Mouse (Mus musculus) neural tube, embryonic 15.5 days (tissue): ENCODE data around the gene Olfml2a. TPM values are rescaled to one million over a fixed set of nuclear protein-coding genes. Genes with fewer than 3 reads are reported as not detected.

Experiments used
- ATAC-seq: fragments of 200-750 bp; cut with Nextera tagmentation; 2 replicates; pipeline ENCODE4 v1.8.0; 2017; ENCODE audit warnings: mild to moderate bottlenecking, moderate TSS enrichment, moderate library complexity; ENCODE audit not compliant: low FRiP score
- H3K27ac ChIP-seq: fragments of 300-500 bp; sonication (generic); replicated peaks from 2 replicates; pipeline ENCODE4 v1.5.1; 2015; ENCODE audit warnings: mild to moderate bottlenecking, inconsistent platforms
- H3K27me3 ChIP-seq: fragments of 300-500 bp; sonication (generic); replicated peaks from 2 replicates; pipeline ENCODE4 v1.6.1; 2015; ENCODE audit warnings: inconsistent platforms
- H3K36me3 ChIP-seq: fragments of 300-500 bp; sonication (generic); 2 replicates; pipeline ENCODE4 v1.6.1; 2015; ENCODE audit warnings: inconsistent platforms
- H3K4me1 ChIP-seq: fragments of 300-500 bp; sonication (generic); 2 replicates; pipeline ENCODE4 v1.6.1; 2015; ENCODE audit warnings: inconsistent platforms
- H3K4me2 ChIP-seq: fragments of 300-500 bp; sonication (generic); 2 replicates; pipeline ENCODE4 v1.6.1; 2015; ENCODE audit warnings: inconsistent platforms, mild to moderate bottlenecking, moderate library complexity
- H3K4me3 ChIP-seq: fragments of 300-500 bp; sonication (generic); replicated peaks from 2 replicates; pipeline ENCODE4 v1.5.1; 2015; ENCODE audit warnings: mild to moderate bottlenecking, inconsistent platforms
- H3K9ac ChIP-seq: fragments of 300-500 bp; sonication (generic); replicated peaks from 2 replicates; pipeline ENCODE4 v1.6.1; 2015; ENCODE audit warnings: mild to moderate bottlenecking, inconsistent platforms
- H3K9me3 ChIP-seq: fragments of 300-500 bp; sonication (generic); replicated peaks from 2 replicates; pipeline ENCODE4 v1.6.1; 2016; ENCODE audit warnings: inconsistent platforms
- WGBS: fragments of 180-500 bp; shearing (Covaris S2); methylation state at CpG from one replicate; pipeline ENCODE4 v1.1.7; 2015; ENCODE audit warnings: mixed read lengths; 5-methylcytosine and 5-hydroxymethylcytosine counted together
- polyA plus RNA-seq: library from polyadenylated mRNA; unstranded; fragments of >200 nt; fragmentation: Nextera tagmentation; extraction: Ambion mirVana; gene quantifications from 2 replicates; pipeline ENCODE4 v1.2.1, GENCODE M21; 2015

The Olfml2a gene
- polyA plus RNA-seq, 1 experiment from 2014 or later, result 7.1 TPM

GRCm38 (mm10) chr2:38970057-38970456 lies 38.3 kb downstream of the Olfml2a start:
- no peak overlapping the region for H3K9ac ChIP-seq
- 75% methylated on average over 5 of the region's 5 CpGs for WGBS
- H3K36me3 ChIP-seq, result no peaks in the 10 kb centered on the region

GRCm38 (mm10) chr2:38973223-38973622 lies 41.4 kb downstream of the Olfml2a start:
- Histone ChIP-seq H3K4me2 (no peak overlapping the region), H3K27me3 (no peaks in the 10 kb centered on the region), H3K36me3 (no peaks in the 10 kb centered on the region), H3K27ac (no peak overlapping the region), H3K9me3 (no peaks in the 10 kb centered on the region), H3K9ac (no peak overlapping the region), H3K4me1 (no peaks in the 10 kb centered on the region), H3K4me3 (no peak overlapping the region)
- no peak for ATAC-seq
- 37% methylated on average over 2 of the region's 2 CpGs for WGBS

More at GRCm38 (mm10) chr2:38970057-38970456, 38.3 kb downstream of the Olfml2a start:
- Histone ChIP-seq H3K4me2 (no peak overlapping the region), H3K4me1 (no peaks in the 10 kb centered on the region), H3K9me3 (no peaks in the 10 kb centered on the region), H3K27ac (no peak overlapping the region), H3K27me3 (no peaks in the 10 kb centered on the region), H3K4me3 (no peak overlapping the region)
- no peak for ATAC-seq

- no peak overlapping the region for H3K4me2 ChIP-seq
- no peaks in the 10 kb centered on the region for H3K4me1 ChIP-seq
- no peak overlapping the region for H3K27ac ChIP-seq
- 77% methylated on average over 7 of the region's 7 CpGs for WGBS
- H3K36me3 ChIP-seq, result no peaks in the 10 kb centered on the region
- H3K27me3 ChIP-seq, result no peaks in the 10 kb centered on the region
- no peak for ATAC-seq
- H3K9ac ChIP-seq, result no peak overlapping the region
- no peak overlapping the region for H3K4me3 ChIP-seq
- H3K9me3 ChIP-seq, result no peaks in the 10 kb centered on the region
Measured at GRCm38 (mm10) chr2:38973701-38974100, 41.9 kb downstream of the Olfml2a start.

- Histone ChIP-seq H3K9ac (no peak overlapping the region), H3K4me3 (no peak overlapping the region), H3K9me3 (no peaks in the 10 kb centered on the region), H3K4me2 (no peak overlapping the region), H3K36me3 (no peaks in the 10 kb centered on the region), H3K4me1 (no peaks in the 10 kb centered on the region), H3K27me3 (no peaks in the 10 kb centered on the region), H3K27ac (no peak overlapping the region)
- ATAC-seq, result no peak
- WGBS, result 41% methylated on average over 2 of the region's 2 CpGs
Measured at GRCm38 (mm10) chr2:38974171-38974570, 42.4 kb downstream of the Olfml2a start.

- H3K36me3 ChIP-seq, result no peaks in the 10 kb centered on the region
- WGBS, result 87% methylated on average over 3 of the region's 3 CpGs
- no peak overlapping the region for H3K4me2 ChIP-seq
- ATAC-seq, result no peak
- no peaks in the 10 kb centered on the region for H3K9me3 ChIP-seq
- no peak overlapping the region for H3K4me3 ChIP-seq
- H3K27me3 ChIP-seq, result no peaks in the 10 kb centered on the region
- H3K4me1 ChIP-seq, result no peaks in the 10 kb centered on the region
- no peak overlapping the region for H3K9ac ChIP-seq
- no peak overlapping the region for H3K27ac ChIP-seq
Measured at GRCm38 (mm10) chr2:38975181-38975580, 43.4 kb downstream of the Olfml2a start.

- no peak for ATAC-seq
- Histone ChIP-seq H3K27ac (no peak overlapping the region), H3K4me1 (no peaks in the 10 kb centered on the region), H3K36me3 (no peaks in the 10 kb centered on the region), H3K9ac (no peak overlapping the region), H3K4me2 (no peak overlapping the region), H3K9me3 (no peaks in the 10 kb centered on the region), H3K4me3 (no peak overlapping the region), H3K27me3 (no peaks in the 10 kb centered on the region)
- WGBS, result 85% methylated on average over 21 of the region's 21 CpGs
Measured at GRCm38 (mm10) chr2:38975941-38976805, 44.4 kb downstream of the Olfml2a start.

GRCm38 (mm10) chr2:38977837-38978236 lies 46.1 kb downstream of the Olfml2a start:
- ATAC-seq, result no peak
- Histone ChIP-seq H3K36me3 (no peaks in the 10 kb centered on the region), H3K4me2 (no peak overlapping the region), H3K27ac (no peak overlapping the region), H3K4me1 (no peaks in the 10 kb centered on the region), H3K27me3 (no peaks in the 10 kb centered on the region), H3K9ac (no peak overlapping the region), H3K4me3 (no peak overlapping the region), H3K9me3 (no peaks in the 10 kb centered on the region)
- WGBS, result 74% methylated on average over 4 of the region's 4 CpGs

- WGBS, result 90% methylated on average over 2 of the region's 2 CpGs
Measured at GRCm38 (mm10) chr2:38983456-38983855, 51.7 kb downstream of the Olfml2a start.

GRCm38 (mm10) chr2:38986580-38986979 lies 54.8 kb downstream of the Olfml2a start:
- WGBS, result 86% methylated on average over 3 of the region's 3 CpGs
- Histone ChIP-seq H3K9me3 (no peaks in the 10 kb centered on the region), H3K4me3 (no peak overlapping the region), H3K9ac (no peak overlapping the region), H3K27me3 (no peaks in the 10 kb centered on the region), H3K4me2 (no peak overlapping the region), H3K27ac (no peak overlapping the region), H3K4me1 (0 out of 2 replicates have a peak, but pooled peaks cover 3% of the 10 kb centered on the region), H3K36me3 (no peaks in the 10 kb centered on the region)
- ATAC-seq, result no peak

More at GRCm38 (mm10) chr2:38983456-38983855, 51.7 kb downstream of the Olfml2a start:
- H3K27me3 ChIP-seq, result no peaks in the 10 kb centered on the region
- ATAC-seq, result no peak
- no peaks in the 10 kb centered on the region for H3K36me3 ChIP-seq
- H3K4me3 ChIP-seq, result no peak overlapping the region
- H3K4me1 ChIP-seq, result 0 out of 2 replicates have a peak, but pooled peaks cover 3% of the 10 kb centered on the region
- H3K9me3 ChIP-seq, result no peaks in the 10 kb centered on the region
- H3K27ac ChIP-seq, result no peak overlapping the region
- H3K4me2 ChIP-seq, result no peak overlapping the region
- H3K9ac ChIP-seq, result no peak overlapping the region

- H3K4me3 ChIP-seq, result no peak overlapping the region
- H3K4me2 ChIP-seq, result no peak overlapping the region
- no peak overlapping the region for H3K9ac ChIP-seq
- 89% methylated on average over 1 of the region's 1 CpGs for WGBS
- no peaks in the 10 kb centered on the region for H3K36me3 ChIP-seq
- H3K27ac ChIP-seq, result no peak overlapping the region
- no peak for ATAC-seq
- H3K9me3 ChIP-seq, result no peaks in the 10 kb centered on the region
- 0 out of 2 replicates have a peak, but pooled peaks cover 3% of the 10 kb centered on the region for H3K4me1 ChIP-seq
- no peaks in the 10 kb centered on the region for H3K27me3 ChIP-seq
Measured at GRCm38 (mm10) chr2:38987371-38987770, 55.6 kb downstream of the Olfml2a start.

GRCm38 (mm10) chr2:38987803-38988510 lies 56.2 kb downstream of the Olfml2a start:
- Histone ChIP-seq H3K4me3 (no peak overlapping the region), H3K4me1 (0 out of 2 replicates have a peak, but pooled peaks cover 3% of the 10 kb centered on the region), H3K36me3 (no peaks in the 10 kb centered on the region), H3K9me3 (no peaks in the 10 kb centered on the region), H3K4me2 (no peak overlapping the region), H3K27ac (no peak overlapping the region), H3K27me3 (no peaks in the 10 kb centered on the region), H3K9ac (no peak overlapping the region)
- WGBS, result 88% methylated on average over 6 of the region's 6 CpGs
- ATAC-seq, result no peak

- Histone ChIP-seq H3K36me3 (no peaks in the 10 kb centered on the region), H3K4me2 (no peak overlapping the region), H3K9me3 (no peaks in the 10 kb centered on the region), H3K4me1 (0 out of 2 replicates have a peak, but pooled peaks cover 3% of the 10 kb centered on the region), H3K4me3 (no peak overlapping the region), H3K27ac (no peak overlapping the region), H3K9ac (no peak overlapping the region), H3K27me3 (no peaks in the 10 kb centered on the region)
- 96% methylated on average over 2 of the region's 2 CpGs for WGBS
- no peak for ATAC-seq
Measured at GRCm38 (mm10) chr2:38988929-38989328, 57.2 kb downstream of the Olfml2a start.
